Mouse (Mus musculus) ES-Bruce4 (cell line): Measurements from ENCODE around the gene Col2a1.

Source experiments
- EP300 ChIP-seq: IDR thresholded peaks from 2 replicates; pipeline ENCODE4 v1.6.1; 2011; ENCODE audit warnings: low read depth, low read length; ENCODE audit not compliant: insufficient read depth
- POLR2A ChIP-seq: IDR thresholded peaks from one replicate; pipeline ENCODE4 v1.8.1; 2011; ENCODE audit warnings: low read length; ENCODE audit not compliant: insufficient read depth

DNA sequence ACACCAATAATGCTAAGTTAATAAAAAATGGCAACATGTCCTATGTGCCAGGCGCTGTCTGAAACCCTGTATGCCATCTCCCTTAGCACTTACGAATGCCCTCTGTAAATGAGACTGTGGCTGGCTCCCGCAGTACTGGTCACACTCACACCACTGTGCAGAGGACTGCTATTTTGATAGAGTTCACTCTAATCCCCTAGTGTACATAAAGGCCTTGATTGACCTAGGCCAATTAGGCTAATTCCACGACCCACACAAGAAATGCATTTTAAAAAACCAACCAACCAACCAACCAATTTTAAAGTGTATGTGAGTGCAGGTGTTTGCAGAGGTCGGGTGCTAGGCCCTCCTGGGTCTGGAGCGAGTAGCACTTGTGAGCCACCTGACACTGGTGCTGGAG is 25.3 kb upstream of the Col2a1 start:
- TF ChIP-seq POLR2A (no peak), EP300 (no peak)
